Mouse (Mus musculus) myocyte (in vitro differentiated cells): Measurements from ENCODE around the gene 2210016F16Rik. TPM values are rescaled to one million over a fixed set of nuclear protein-coding genes. Genes with fewer than 3 reads are reported as not detected.

Experiments used
- H3K27me3 ChIP-seq: one replicate; pipeline ENCODE4 v1.6.1; 2011; ENCODE audit not compliant: control insufficient read depth, insufficient read depth, insufficient read length
- H3K36me3 ChIP-seq: one replicate; pipeline ENCODE4 v1.6.1; 2011; ENCODE audit not compliant: control insufficient read depth, insufficient read depth
- H3K4me2 ChIP-seq: one replicate; pipeline ENCODE4 v1.6.1; 2011; ENCODE audit warnings: low read depth, control low read depth
- H3K4me3 ChIP-seq: one replicate; pipeline ENCODE4 v1.5.1; 2011; ENCODE audit warnings: mild to moderate bottlenecking, control low read depth, moderate library complexity
- H3K79me2 ChIP-seq: one replicate; pipeline ENCODE4 v1.6.1; 2011; ENCODE audit not compliant: control insufficient read depth, insufficient read depth
- H3ac ChIP-seq: one replicate; pipeline ENCODE4 v1.6.1; 2011; ENCODE audit not compliant: control insufficient read depth, insufficient read length
- CEBPB ChIP-seq: IDR thresholded peaks from 2 replicates; pipeline ENCODE4 v1.6.1; 2011; ENCODE audit warnings: mild to moderate bottlenecking, moderate library complexity; ENCODE audit not compliant: poor library complexity, insufficient read depth, severe bottlenecking
- E2F4 ChIP-seq: IDR thresholded peaks from one replicate; pipeline ENCODE4 v1.6.1; 2011; ENCODE audit warnings: mild to moderate bottlenecking, control low read depth, moderate library complexity; ENCODE audit not compliant: insufficient read depth
- MAX ChIP-seq: IDR thresholded peaks from one replicate; pipeline ENCODE4 v1.6.1; 2011; ENCODE audit warnings: low read depth, mild to moderate bottlenecking, control low read depth
- MYOD1 ChIP-seq, 3 experiments: IDR thresholded peaks; one replicate each; pipeline ENCODE4 v1.6.1; 2011; ENCODE audit warnings: control low read depth in 2 of 3, low read depth in 2 of 3, mild to moderate bottlenecking in 2 of 3, moderate library complexity in 1 of 3; ENCODE audit not compliant: insufficient read length in 2 of 3, control insufficient read depth in 1 of 3
- MYOG ChIP-seq, 3 experiments: IDR thresholded peaks; one replicate each; pipeline ENCODE4 v1.6.1; 2011; ENCODE audit warnings: control low read depth in 2 of 3, low read depth in 2 of 3, mild to moderate bottlenecking in 2 of 3; ENCODE audit not compliant: insufficient read length in 2 of 3, control insufficient read depth in 1 of 3, insufficient read depth in 1 of 3
- POLR2A ChIP-seq: IDR thresholded peaks from one replicate; pipeline ENCODE4 v1.6.1; 2011; ENCODE audit warnings: low read depth, mild to moderate bottlenecking, control low read depth, moderate library complexity; ENCODE audit not compliant: insufficient read length
- POLR2AphosphoS2 ChIP-seq: IDR thresholded peaks from one replicate; pipeline ENCODE4 v1.6.1; 2011; ENCODE audit warnings: low read depth, control low read depth; ENCODE audit not compliant: insufficient read length
- REST ChIP-seq: IDR thresholded peaks from one replicate; pipeline ENCODE4 v1.6.1; 2011; ENCODE audit warnings: mild to moderate bottlenecking, control low read depth, moderate library complexity; ENCODE audit not compliant: insufficient read depth, insufficient read length
- SRF ChIP-seq: IDR thresholded peaks from one replicate; pipeline ENCODE4 v1.6.1; 2011; ENCODE audit warnings: low read depth; ENCODE audit not compliant: control insufficient read depth, insufficient read length
- TCF12 ChIP-seq: IDR thresholded peaks from one replicate; pipeline ENCODE4 v1.6.1; 2011; ENCODE audit warnings: mild to moderate bottlenecking, control low read depth; ENCODE audit not compliant: poor library complexity, insufficient read depth, severe bottlenecking
- TCF3 ChIP-seq: IDR thresholded peaks from one replicate; pipeline ENCODE4 v1.6.1; 2011; ENCODE audit warnings: low read depth, control low read depth; ENCODE audit not compliant: insufficient read length
- USF1 ChIP-seq: IDR thresholded peaks from one replicate; pipeline ENCODE4 v1.6.1; 2011; ENCODE audit warnings: low read depth, mild to moderate bottlenecking, control low read depth, moderate library complexity
- polyA plus RNA-seq: library from polyadenylated mRNA; unstranded; fragments of >200 nt; fragmentation: generic; extraction: Trizol; gene quantifications from one replicate; pipeline ENCODE4 v1.2.1, GENCODE M21; 2012; ENCODE audit warnings: missing spikeins

Gene 2210016F16Rik
- polyA plus RNA-seq, 1 experiment: 3.7 TPM

DNA sequence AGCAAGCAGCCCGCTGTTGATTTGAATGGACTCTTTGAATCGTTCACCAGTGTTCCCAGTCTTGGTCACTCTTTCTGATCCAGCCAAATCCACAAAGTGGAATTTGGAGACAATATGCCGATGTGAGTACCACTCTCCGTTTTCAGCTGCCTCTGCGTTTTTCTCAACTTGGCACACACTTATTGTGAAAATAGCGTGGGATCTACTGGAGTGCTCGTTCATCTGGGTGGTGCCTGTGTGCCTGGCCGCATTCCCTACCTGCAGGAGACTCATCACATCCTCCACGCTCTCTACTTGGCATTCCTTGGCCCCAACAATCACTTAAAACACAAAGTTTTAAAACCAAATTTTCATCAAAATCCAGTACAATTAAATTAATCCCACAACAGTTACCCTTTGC is 40.5 kb downstream of the 2210016F16Rik start:
- Histone ChIP-seq H3K27me3 (peaks cover 4% of the 10 kb centered on the region), H3K36me3 (no peaks in the 10 kb centered on the region), H3K4me3 (no peak overlapping the region), H3ac (no peak overlapping the region), H3K79me2 (no peaks in the 10 kb centered on the region), H3K4me2 (no peak overlapping the region)
- TF ChIP-seq USF1 (no peak), MAX (no peak), SRF (no peak), CEBPB (no peak), TCF3 (no peak), REST (no peak), POLR2A (no peak), E2F4 (no peak), TCF12 (no peak)

- no peak for TF ChIP-seq POLR2A
- no peak for TF ChIP-seq MYOG (IDR thresholded peaks at IDR 0.05; ENCODE audit: control insufficient read depth in 1 of 3, insufficient read depth in 1 of 3, insufficient read length in 2 of 3, low read depth in 2 of 3)
- TF ChIP-seq MYOD1 (IDR thresholded peaks at IDR 0.05; ENCODE audit: control insufficient read depth in 1 of 3, insufficient read length in 2 of 3, low read depth in 2 of 3): no peak
- no peak for TF ChIP-seq E2F4
- no peak for TF ChIP-seq TCF3
- TF ChIP-seq TCF12: no peak
- TF ChIP-seq POLR2AphosphoS2: no peak
- TF ChIP-seq USF1: no peak
- no peak for TF ChIP-seq CEBPB
- no peak for TF ChIP-seq REST
- TF ChIP-seq MAX: no peak
- no peak for TF ChIP-seq SRF
- Histone ChIP-seq H3K36me3 (no peaks in the 10 kb centered on the region), H3K4me2 (no peak overlapping the region), H3K4me3 (no peak overlapping the region), H3K79me2 (no peaks in the 10 kb centered on the region), H3ac (no peak overlapping the region), H3K27me3 (peaks cover 35% of the 10 kb centered on the region)
Measured at GRCm38 (mm10) chr13:58337456-58337855, 47.6 kb downstream of the 2210016F16Rik start.

- no peak overlapping the region for H3K4me2 ChIP-seq
- TF ChIP-seq POLR2A (no peak), MAX (no peak), MYOD1 (IDR thresholded peaks at IDR 0.05; ENCODE audit: control insufficient read depth in 1 of 3, insufficient read length in 2 of 3, low read depth in 2 of 3) (no peak), CEBPB (no peak), E2F4 (no peak), USF1 (no peak), MYOG (IDR thresholded peaks at IDR 0.05; ENCODE audit: control insufficient read depth in 1 of 3, insufficient read depth in 1 of 3, insufficient read length in 2 of 3, low read depth in 2 of 3) (no peak), REST (no peak), POLR2AphosphoS2 (no peak), TCF3 (no peak), TCF12 (no peak), SRF (no peak)
- no peaks in the 10 kb centered on the region for H3K36me3 ChIP-seq
- no peak overlapping the region for H3K4me3 ChIP-seq
- H3ac ChIP-seq: no peak overlapping the region
- no peaks in the 10 kb centered on the region for H3K79me2 ChIP-seq
- H3K27me3 ChIP-seq: peaks cover 38% of the 10 kb centered on the region
Measured at GRCm38 (mm10) chr13:58334116-58334515, 50.9 kb downstream of the 2210016F16Rik start.

Other genes starting within 250 kb of the 2210016F16Rik start
- 21.0 TPM for gene Idnk, start 227.6 kb downstream of the 2210016F16Rik start, polyA plus RNA-seq
- gene Ubqln1, start 169.6 kb downstream of the 2210016F16Rik start, polyA plus RNA-seq: 58.2 TPM
- 12.2 TPM for gene Gkap1, start 109.5 kb downstream of the 2210016F16Rik start, polyA plus RNA-seq
- gene Kif27, start 26.1 kb downstream of the 2210016F16Rik start, polyA plus RNA-seq: 0.08 TPM
- gene Rmi1, start 17.0 kb upstream of the 2210016F16Rik start, polyA plus RNA-seq: 5.2 TPM
- gene Hnrnpk, start 18.1 kb upstream of the 2210016F16Rik start, polyA plus RNA-seq: 289 TPM
- gene Slc28a3, start 225.7 kb upstream of the 2210016F16Rik start, polyA plus RNA-seq: not detected